In genomic region chr8:90182807-90183206, GRCm38 (mm10) we compare ENCODE assay signal across 24 mouse cellular contexts.
"Had no signal": no experiment of that assay in that cellular context is flagged by ENCODE, and none has a peak within 500 bp of the region (broad histone marks: within the 10 kb centered on the region; RNA-seq: fewer than 3 reads in every experiment).

No protein-coding gene starts in this region.

- DNase-seq: gastrocnemius, postnatal 14 days; gastrocnemius, postnatal 36 days; heart, adult 11 months; heart, adult 2 months; heart, postnatal 10 days; heart, postnatal 4 days; kidney, adult 18-20 months; kidney, adult 8-10 months; kidney, postnatal 10 days; kidney, postnatal 25 days; kidney, postnatal 4 days; liver had no signal

- H3K4me2 ChIP-seq: heart, embryonic 12.5 days; hindbrain, embryonic 12.5 days; hindbrain, embryonic 14.5 days; intestine, embryonic 15.5 days; limb, embryonic 12.5 days had no signal

- ATAC-seq: hindbrain, embryonic 16.5 days; inflammation-experienced regulatory T-cells, adult 6 months; intestine, embryonic 15.5 days; intestine, postnatal 0 days had no signal

- H3K4me3 ChIP-seq: heart, adult 2 months; heart, embryonic 12.5 days; hindbrain, embryonic 10.5 days; hindbrain, embryonic 12.5 days; intestine, embryonic 15.5 days; layer of hippocampus, adult 2 months; left cerebral cortex, adult 2 months; limb, embryonic 10.5 days; limb, embryonic 12.5 days had no signal

- H3K27ac ChIP-seq: heart, adult 2 months; hindbrain, embryonic 10.5 days; hindbrain, embryonic 12.5 days; hindbrain, embryonic 14.5 days; intestine, embryonic 15.5 days; layer of hippocampus, adult 2 months; left cerebral cortex, adult 2 months; limb, embryonic 10.5 days; limb, embryonic 12.5 days had no signal

- H3K27me3 ChIP-seq: heart, embryonic 12.5 days; hindbrain, embryonic 12.5 days; intestine, embryonic 15.5 days; limb, embryonic 12.5 days had no signal

- H3K9ac ChIP-seq: heart, embryonic 12.5 days; hindbrain, embryonic 12.5 days; hindbrain, embryonic 14.5 days; intestine, embryonic 15.5 days; limb, embryonic 12.5 days had no signal

- H3K36me3 ChIP-seq: heart, embryonic 12.5 days; hindbrain, embryonic 10.5 days; hindbrain, embryonic 12.5 days; intestine, embryonic 15.5 days; limb, embryonic 10.5 days; limb, embryonic 12.5 days had no signal

- H3K4me1 ChIP-seq: heart, embryonic 12.5 days; hindbrain, embryonic 10.5 days; hindbrain, embryonic 12.5 days; limb, embryonic 12.5 days had no signal

- H3K9me3 ChIP-seq: heart, embryonic 12.5 days; hindbrain, embryonic 10.5 days; hindbrain, embryonic 12.5 days; intestine, embryonic 15.5 days; limb, embryonic 10.5 days; limb, embryonic 12.5 days had no signal
